Mouse (Mus musculus): Measurements from ENCODE around the gene Tvp23a.

GRCm38 (mm10) chr16:10446573-10447263 lies 444 bp downstream of the Tvp23a start:
- no peak for TF ChIP-seq POLR2A (IDR thresholded peaks at IDR 0.05; ENCODE audit: extremely low read depth, insufficient read depth, low read length)
- TF ChIP-seq CTCF (IDR thresholded peaks at IDR 0.05; ENCODE audit: low read depth, low read length) = no peak
